Mouse (Mus musculus): Measurements from ENCODE around the gene Tbc1d9b. TPM values are rescaled to one million over a fixed set of nuclear protein-coding genes. Genes with fewer than 3 reads are reported as not detected.

Gene Tbc1d9b
- total RNA-seq, 2 experiments from 2014 or later = 43.8 to 49.7 TPM

DNA sequence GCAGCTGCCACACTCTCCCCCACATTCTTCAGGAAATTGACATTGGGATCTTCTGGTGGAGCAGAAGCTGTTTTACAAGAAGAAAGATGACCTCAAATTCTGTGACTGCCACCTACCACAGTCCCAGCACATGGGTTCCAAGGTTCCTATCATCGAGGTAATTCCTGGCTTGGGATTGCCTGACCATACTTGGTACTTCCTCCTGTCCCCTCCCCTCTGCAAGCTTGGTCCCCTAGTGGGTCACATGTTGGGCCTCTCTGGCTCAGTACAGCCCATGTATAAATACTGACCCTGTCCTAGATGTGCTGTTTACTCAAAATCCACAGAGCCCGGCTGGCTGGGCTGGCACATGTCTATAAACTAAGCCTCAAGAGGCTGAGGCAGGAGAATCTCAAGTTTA is 74.8 kb downstream of the Tbc1d9b start:
- intact Hi-C loops (cut with DNase I) = no loop called here
- DNase-seq = no peak

DNA sequence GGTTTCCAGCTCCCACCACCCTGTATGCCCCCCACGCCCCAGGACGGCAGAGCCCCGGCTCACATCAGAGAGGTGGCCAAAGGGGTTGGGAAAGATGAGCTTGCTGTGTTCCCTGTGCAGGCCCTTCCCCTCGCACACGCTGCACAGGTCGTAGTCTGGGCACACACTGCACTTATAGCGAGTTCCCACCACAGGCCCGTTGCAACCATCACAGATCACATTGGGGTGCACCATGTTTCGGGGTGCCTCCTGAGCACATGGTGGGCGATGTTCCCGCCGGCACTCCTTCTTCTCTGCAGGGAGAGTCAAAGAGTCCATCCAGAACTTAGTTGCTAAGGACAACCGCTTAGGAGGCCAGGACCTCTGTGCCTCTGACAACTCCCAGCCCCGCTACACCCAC is 76.1 kb downstream of the Tbc1d9b start:
- intact Hi-C loops (cut with DNase I) = no loop called here
- no peak for DNase-seq

DNA sequence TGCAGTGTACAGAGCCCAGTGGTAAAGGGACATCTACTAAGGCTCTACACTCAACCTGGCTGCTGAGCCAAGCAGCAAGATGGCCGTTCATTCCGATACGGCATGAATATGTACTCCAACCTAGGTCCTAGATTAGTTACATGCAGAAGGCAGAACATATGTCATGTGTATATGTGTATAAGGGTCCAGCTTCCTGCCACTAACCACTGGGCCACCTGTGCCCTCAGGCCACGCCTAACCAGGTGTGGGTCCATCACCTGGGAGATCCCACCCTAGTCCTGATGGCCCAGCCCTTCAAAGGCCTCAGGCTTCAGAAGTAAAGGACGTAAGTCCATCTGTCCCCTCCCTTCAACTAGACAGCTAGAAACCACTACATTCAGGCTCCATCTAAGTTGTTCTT is 76.8 kb downstream of the Tbc1d9b start:
- intact Hi-C loops (cut with DNase I) = no loop called here
- no peak for DNase-seq

DNA sequence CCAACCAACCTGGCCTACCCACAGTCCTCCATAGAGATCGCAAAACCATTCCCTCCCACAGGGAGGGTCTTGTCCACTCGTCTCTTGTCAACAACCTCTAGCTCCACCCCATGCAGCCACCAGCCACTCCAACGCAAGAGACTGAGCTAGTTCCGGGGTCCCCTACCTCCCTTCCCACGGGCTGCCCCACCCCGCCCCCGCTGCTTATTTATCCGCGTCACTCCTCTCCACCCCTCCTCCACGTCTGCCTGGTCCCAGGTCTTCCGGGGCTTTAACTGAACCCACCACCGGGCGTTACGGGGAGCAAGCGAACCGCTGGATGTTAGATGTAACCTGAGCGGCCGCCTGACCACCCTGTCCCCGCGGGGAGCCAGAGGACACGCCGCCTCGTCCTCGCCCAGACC is 78.9 kb downstream of the Tbc1d9b start:
- DNase-seq = peak; percentile 79 to 83
- intact Hi-C loops (cut with DNase I) = loop anchor here (2.0 to 5.0 kb wide), 2 partner anchors 15 to 498 kb away; partner anchors contain the start of gene Cnot6

DNA sequence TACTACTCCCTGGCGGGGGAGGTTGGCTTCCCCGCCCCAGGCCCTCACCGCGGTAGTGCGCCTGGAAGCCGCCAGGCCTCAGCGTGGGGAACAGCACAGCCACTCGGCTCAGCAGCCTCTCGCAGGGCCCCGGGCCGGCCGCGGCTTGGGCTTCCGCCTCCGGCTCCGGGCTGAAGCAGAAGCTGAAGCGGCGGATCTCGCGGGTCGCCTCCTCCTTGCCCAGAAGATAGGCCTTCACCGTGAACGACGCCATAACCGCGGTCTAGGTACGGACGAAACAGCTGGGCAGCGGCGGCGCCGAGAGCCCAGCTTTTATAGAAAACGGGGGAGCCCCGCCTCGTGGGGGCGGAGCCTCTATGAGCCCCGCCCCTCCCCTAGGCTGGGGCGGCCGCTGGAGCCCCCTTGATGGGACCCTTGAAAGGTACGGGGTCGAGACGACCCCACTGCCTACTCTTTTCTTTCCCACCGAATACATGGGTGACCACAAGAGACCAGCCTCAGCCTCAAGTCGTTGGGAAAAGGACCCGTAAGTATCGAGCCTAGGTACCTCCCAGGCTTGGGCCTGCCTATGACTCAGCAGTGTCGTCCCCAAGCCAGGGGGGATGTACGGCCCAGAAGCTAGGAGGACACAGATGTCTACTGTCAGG is 79.4 kb downstream of the Tbc1d9b start, which contains the start of the genes Sqstm1 and Mgat4b:
Sqstm1 (minus strand) TSS at position 323 of the 647 bp plus-strand sequence.
Mgat4b (plus strand) TSS at position 386 of the 647 bp plus-strand sequence.
- intact Hi-C loops (cut with DNase I) = loop anchor here (2.0 to 5.0 kb wide), 2 partner anchors 14 to 498 kb away; partner anchors contain the start of gene Cnot6
- DNase-seq = peak; percentile 90 to 95

DNA sequence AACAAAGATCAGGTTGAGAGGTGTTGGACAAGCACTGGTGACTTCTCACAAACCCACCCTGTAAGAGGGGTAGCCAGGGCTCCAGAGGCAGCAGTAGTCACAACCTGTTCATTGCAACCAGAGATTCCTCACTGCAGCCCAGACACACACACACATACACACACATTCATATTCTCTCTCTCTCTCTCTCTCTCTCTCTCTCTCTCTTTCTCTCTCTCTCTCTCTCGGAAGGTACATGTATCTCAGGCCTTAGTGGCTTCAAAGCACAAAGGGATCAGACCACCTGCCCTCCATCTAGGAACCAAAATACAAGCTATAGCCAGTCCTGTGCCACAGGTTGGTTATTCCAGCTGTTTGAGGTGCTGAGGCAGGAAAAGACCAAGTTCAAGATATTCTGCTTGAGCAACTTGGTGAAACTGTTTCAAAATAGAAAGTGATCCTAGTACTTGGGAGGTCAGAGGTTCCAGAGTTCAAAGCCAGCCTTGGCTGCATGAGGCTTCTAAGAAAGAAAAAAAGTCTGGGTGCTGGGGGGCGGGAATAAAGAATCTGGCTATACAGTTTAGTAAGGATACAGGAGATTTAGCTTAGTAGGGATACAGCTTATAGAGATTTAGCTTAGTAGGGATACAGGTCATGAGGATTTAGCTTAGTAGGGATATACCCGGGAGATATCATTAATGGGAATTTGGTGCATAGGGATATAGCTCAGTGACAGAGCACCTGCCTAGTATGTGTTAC is 80.3 kb downstream of the Tbc1d9b start:
- intact Hi-C loops (cut with DNase I) = loop anchor here (2.0 to 5.0 kb wide), 2 partner anchors 13 to 499 kb away; partner anchors contain the start of gene Cnot6
- DNase-seq = no peak

DNA sequence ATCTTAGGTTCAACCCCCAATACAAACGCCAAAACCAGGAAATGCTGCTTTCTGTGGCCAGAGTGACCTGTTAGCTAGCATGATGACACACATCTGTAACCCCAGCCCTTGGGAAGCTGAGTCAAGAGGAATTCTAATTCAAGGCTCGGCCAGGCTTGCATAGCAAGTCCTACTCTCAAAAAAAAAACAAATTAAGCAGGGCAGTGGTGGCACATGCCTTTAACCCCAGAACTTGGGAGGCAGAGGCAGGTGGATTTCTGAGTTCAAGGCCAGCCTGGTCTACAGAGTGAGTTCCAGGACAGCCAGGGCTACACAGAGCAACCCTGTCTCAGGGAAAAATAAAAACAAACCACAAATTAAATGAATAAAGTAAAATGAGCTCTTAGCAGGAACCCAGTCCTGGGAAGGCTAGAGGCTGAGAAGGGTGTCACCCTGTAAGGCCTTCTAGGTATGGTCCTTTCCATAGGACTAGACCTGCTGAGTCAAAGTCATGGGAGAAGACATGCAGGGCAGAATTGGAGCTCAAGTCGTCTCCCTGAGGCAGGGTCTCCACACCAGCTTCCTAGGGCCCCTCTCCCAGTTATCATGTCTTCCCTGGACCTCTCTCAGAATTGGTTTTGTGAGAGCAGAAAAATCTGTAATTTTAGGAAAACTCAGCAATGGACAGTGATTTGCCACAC is 81.0 kb downstream of the Tbc1d9b start:
- DNase-seq = no peak
- intact Hi-C loops (cut with DNase I) = loop anchor here (5.0 kb wide), 1 partner anchor 500 kb away; the partner anchor contains the start of gene Cnot6

DNA sequence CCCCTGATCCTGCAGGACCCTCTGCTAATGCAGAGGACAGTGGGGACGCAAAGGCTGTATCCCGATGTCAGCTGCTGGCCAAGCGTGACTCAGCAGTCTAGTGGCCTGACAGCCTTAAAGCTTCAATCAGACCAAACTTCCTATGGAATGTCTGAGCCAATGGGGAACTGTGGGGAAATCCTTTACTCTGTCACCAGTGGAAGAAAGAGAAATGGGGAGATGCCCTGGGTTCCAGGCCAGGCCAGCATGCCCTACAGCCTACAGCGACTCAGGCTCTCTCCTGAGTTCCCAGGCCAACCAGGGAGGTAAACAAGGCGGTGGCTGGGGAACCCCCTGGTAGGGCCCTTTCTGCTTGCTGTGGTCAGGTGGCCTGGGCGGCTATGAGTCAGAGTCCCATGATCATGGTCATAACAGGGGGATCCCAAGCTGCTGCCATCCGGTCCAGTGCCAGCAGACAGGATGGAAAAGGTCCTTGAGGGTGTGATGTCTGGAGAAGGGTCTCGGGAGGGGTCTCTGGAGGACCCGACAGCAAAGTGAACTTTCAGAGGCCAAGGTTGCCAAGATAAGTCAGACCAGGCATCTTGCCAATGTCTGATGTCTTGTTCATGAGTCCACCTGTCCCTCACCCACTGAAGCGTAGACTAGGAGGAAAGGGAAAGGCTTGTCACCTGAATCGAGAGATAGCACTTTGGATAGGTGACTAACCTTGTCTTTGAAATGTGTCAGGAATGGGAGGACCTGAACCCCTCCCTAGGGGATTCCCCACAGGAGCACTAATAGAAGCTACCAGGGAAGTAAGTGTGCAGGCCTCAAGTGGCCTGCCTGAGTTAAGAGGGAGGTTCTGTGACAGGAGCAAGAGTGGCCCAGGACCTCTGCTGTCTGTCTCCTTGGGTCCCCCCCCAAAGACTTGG is 81.9 kb downstream of the Tbc1d9b start:
- intact Hi-C loops (cut with DNase I) = loop anchor here (5.0 kb wide), 1 partner anchor 501 kb away; the partner anchor contains the start of gene Cnot6
- peak; percentile 77 to 88 for DNase-seq

DNA sequence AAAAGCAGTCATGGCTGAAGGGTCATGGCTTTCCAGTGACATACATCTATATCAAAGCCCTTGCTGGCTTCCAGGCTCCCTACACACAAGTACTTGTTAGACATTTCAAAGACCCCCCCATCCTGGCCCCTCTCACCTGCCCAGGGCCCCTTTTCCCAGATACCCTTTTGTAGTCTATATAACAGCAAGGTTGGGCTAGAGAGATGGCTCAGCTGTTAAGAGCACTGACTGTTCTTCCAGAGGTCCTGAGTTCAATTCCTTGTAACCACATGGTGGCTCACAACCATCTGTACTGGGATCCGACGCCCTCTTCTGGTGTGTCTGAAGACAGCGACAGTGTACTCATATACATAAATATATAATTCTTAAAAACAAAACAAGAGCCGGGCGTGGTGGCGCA is 83.4 kb downstream of the Tbc1d9b start:
- no peak for DNase-seq
- intact Hi-C loops (cut with DNase I) = loop anchor here (5.0 kb wide), 1 partner anchor 502 kb away; the partner anchor contains the start of gene Cnot6

DNA sequence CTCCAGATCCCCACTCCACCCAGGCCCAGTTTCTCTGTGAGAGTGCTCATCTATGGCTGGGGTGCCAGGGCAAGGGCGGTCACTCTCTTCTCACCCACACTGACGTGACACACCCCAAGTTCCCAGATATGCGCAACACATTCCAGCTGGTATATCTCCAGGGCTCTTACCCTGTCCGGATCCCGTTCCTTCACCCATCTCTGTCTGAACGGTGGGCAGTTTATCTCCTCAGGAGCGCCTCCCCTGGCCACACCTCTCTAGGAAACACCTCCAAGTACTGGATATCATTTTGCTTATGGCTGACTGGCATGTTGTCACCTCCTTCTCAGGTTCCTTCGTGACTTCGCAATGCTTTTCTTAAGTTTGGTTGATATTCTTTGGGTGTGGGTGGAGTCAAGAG is 84.4 kb downstream of the Tbc1d9b start:
- no peak for DNase-seq
- intact Hi-C loops (cut with DNase I) = no loop called here

DNA sequence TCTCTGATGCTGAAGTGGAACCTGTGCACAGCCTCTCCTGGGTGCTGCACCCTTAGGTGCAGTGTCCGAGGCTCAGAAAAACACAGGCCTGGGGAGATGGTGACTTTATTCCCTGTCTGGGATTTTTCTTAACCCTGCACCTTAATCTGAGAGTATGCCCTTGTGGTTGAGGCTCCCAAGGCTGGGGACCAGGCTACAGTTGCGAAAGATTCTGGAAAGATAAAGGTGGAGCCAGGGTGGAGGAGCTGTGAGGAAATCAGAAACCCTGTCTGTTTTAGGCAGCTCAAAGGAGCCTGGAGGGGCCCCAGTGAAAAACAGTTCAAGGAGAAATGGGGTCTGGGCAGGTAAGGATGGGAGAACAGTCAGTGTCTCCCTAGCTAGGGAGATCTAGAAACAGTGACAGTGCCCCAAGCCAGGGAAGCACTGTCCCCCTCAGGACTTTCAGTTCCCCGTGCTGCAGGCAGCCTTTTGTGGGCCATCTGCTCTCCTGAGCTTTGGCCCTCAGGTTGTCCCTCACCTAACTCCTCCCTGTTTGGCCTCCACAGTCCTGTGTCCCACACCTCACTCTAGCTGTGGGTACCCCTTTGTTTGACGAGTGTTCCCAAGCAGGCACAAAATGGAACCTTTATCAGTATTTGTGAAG is 85.6 kb downstream of the Tbc1d9b start:
- DNase-seq = no peak
- intact Hi-C loops (cut with DNase I) = no loop called here

DNA sequence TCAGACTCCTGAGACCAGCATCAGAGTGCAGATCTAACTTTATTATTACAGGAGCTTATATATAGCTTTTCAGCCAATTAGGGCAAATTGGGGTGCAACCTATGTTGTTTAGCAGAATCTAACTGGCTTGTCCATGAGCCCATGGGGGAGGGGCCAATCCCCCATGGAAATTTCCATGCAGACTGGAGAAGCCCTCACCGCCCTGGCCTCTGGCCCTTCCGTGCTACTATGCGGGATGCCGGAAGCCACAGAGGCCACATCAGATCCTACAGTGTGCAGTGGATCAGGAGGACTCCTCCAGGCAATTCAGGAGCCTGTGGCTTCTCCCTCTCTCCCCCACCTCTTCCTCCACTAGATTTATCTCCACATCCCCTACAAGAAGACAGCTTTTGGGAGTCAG is 86.6 kb downstream of the Tbc1d9b start:
- intact Hi-C loops (cut with DNase I) = no loop called here
- no peak for DNase-seq

DNA sequence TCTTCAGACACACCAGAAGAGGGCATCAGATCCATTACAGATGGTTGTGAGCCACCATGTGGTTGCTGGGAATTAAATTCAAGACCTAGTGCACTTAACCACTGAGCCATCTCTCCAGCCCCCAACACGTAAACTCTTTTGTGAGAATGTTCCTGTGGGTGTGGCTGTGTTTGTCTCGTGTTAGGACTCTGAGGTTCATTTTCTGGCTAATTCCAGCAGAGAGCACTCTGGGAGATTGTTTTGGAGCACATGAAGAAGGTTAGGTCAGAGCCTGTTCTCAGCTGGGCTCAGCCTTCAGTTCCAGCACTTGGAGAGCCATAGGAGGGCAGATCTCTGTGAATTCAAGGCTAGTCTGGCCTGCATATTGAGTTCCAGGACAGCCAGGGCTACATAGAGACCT is 88.6 kb downstream of the Tbc1d9b start:
- intact Hi-C loops (cut with DNase I) = no loop called here
- no peak for DNase-seq

Other genes starting within 250 kb of the Tbc1d9b start
- under 1 TPM; 0.31 to 0.46 TPM for gene Rasgef1c, start 229.6 kb upstream of the Tbc1d9b start, total RNA-seq (2021)
- 10 to 100 TPM; 50.2 to 51.7 TPM for gene Rnf130, start 106.0 kb upstream of the Tbc1d9b start, total RNA-seq (2021)
- gene Mrnip, start 43.0 kb downstream of the Tbc1d9b start, total RNA-seq (2021) = 1 to 10 TPM; 1.8 to 2.4 TPM
- 100 to 1,000 TPM; 379 to 464 TPM for gene Sqstm1, start 79.4 kb downstream of the Tbc1d9b start, total RNA-seq (2021)
- gene Mgat4b, start 79.5 kb downstream of the Tbc1d9b start, total RNA-seq (2021) = 10 to 100 TPM; 84.5 to 87.8 TPM
- gene Ltc4s, start 107.2 kb downstream of the Tbc1d9b start, total RNA-seq (2021) = 1 to 10 TPM; 5.5 to 8.6 TPM
- 10 to 100 TPM; 11.5 to 11.8 TPM for gene Maml1, start 160.9 kb downstream of the Tbc1d9b start, total RNA-seq (2021)
- gene Canx, start 194.3 kb downstream of the Tbc1d9b start, total RNA-seq (2021) = 100 to 1,000 TPM; 301 to 316 TPM
- gene Cby3, start 223.1 kb downstream of the Tbc1d9b start, total RNA-seq (2021) = not detected
- 100 to 1,000 TPM in 1 of 2 experiments, 10 to 100 TPM in 1; 97.8 to 106 TPM for gene Hnrnph1, start 245.6 kb downstream of the Tbc1d9b start, total RNA-seq (2021)

Measured in heart, postnatal 36 days (tissue).